Mouse (Mus musculus): ENCODE data around the gene Trim30c.
"Not testable (repeated sequence)": the region's sequence is repeated elsewhere in the genome, so short reads cannot be mapped to it uniquely, and the experiment has no call there.

Gene Trim30c

DNA sequence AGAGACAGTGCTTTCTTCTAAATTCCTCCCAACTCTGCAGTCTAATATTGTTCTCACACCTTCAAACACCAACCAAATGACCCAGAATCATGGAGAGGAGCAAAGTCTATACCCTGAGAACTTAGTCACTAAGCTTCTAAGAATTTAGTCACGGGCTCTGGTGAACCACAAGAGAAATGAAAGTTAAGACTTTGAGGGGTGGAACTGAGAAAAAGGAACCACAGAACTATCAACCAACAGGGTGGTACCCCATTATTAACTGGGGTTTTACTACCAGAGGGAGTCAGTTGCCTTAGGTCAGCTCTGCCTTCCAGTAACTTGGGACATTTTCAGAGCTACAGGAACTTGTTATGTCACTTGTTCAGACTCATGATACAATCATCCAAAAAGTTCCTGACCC lies at the start of gene Trim30c:
TSS of gene Trim30c (minus strand) at position 140 of the 400 bp plus-strand sequence.
- no peak for DNase-seq

DNA sequence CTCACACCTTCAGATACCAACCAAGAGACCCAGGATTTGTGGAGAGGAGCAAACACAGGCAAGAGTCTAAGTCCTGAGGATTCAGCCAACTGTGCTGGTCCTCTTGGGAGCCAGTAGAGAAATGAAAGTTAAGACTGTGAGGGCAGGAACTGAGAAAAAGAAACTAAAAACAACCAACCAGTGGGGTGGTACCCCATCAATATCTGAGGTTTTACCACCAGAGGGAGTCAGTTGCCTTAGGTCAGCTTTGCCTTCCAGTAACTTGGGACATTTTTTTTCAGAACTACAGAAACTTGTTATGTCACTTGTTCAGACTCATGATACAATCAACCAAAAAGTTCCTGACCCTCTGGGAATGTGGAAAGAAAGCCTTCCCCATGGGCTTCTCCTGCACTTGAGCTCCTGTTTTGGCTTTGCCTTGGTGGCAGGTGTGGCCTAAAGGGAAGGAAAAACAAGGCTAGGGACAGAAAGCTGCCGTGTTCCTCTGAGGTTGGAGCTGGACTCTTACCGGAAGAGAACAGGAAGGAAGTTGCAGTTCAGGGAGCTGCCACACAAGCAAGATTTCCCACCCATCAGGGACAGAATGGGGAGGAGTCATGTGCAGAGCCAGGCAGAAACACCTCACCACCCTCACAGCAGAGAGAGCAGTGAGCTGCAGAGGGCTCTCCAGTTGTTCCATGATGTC lies 45.5 kb upstream of the Trim30c start:
- DNase-seq, result no peak

DNA sequence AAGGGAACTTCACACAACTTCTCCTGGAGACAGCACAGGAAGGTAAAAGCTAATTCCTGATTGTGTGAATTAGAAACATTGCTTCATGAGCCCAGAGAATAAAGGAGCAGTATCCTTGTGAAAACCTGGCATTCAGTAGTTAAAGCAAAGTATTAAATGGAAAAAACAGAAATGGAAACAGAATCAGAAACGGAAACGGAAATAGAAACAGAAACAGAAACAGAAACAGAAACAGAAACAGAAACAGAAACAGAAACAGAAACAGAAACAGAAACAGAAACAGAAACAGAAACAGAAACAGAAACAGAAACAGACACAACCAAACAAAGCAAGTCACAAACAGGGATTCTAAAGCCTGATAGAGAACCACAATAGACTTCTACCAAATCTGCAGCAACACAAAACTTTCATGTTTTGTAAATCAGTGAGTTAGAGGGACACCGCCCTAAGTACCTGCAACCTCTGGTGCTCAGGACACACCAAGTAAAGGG lies 3.9 kb upstream of the Trim30c start:
- no peak for DNase-seq

DNA sequence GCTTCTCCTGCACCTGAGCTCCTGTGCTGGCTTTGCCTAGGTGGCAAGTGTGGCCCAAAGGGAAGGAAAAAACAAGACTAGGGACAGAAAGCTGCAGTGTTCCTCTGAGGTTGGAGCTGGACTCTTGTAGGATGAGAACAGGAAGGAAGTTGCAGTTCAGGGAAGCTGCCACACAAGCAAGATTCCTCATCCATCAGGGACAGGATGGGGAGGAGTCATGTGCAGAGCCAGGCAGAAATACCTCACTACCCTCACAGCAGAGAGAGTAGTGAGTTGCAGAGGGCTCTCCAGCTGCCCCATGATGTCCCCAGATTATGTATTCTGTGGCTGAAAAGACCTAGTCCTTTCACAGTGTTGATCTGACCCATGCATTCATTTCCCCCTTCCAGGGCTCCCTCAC lies 503 bp upstream of the Trim30c start:
- no peak for DNase-seq

DNA sequence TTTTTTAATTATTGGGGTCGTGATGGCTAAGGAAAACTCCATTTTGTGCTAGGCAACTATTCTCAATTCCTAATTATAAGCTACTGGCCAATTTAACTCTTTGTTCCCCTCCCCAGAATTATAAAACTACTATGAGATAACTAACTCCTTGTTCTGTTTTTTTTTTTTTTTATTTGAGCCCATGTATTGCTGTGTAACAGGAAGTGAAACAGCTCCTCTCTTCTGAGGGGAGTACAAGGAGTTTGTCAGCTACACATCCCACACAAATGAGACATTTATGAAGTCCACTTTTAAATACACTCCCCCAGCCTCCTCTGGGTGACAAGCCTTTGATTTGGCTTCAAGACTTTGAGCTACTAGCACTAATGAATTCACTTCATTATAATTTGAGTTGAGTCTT lies 2.1 kb downstream of the Trim30c start:
- DNase-seq, result no peak

DNA sequence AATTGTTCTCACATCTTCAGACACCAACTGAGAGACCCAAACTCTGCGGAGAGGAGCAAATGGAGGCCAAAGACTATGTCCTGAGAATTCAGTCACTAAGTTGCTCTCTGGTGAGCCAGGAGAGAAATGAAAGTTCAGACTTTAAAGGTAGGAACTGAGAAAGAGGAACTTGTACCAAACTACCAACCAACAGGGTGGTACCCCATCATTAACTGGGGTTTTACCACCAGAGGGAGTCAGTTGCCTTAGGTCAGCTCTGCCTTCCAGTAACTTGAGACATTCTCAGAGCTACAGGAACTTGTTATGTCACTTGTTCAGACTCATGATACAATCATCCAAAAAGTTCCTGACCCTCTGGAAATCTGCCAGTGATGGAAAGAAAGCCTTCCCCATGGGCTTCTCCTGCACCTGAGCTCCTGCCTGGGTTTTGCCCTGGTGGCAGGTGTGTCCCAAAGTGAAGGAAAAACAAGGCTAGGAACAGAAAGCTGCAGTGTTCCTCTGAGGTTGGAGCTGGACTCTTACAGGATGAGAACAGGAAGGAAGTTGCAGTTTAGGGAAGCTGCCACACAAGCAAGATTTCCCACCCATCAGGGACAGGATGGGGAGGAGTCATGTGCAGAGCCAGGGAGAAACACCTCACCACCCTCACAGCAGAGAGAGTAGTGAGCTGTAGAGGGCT lies 30.8 kb downstream of the Trim30c start, which contains the start of gene Trim30b:
TSS of gene Trim30b (minus strand) at position 149 of the 679 bp plus-strand sequence.
- DNase-seq, result no peak

DNA sequence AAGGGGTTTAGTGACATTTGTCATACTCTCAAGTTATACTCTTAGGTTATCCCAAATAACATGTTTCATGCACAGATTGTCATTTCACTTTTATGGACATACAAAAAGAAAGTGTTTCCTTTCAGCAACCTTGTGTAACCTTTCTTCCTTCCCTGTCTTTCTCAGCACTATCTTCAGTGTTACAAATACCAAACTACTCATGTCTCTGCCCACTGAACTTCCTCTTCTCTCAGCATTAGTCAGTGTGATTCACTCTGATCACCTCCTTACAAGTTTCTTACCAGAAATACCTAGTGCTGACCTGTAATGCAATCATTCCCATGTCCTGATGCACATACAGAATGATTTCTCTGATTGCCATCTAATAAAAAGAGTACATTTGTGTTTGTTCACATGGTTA lies 34.3 kb downstream of the Trim30c start:
- DNase-seq, result no peak

DNA sequence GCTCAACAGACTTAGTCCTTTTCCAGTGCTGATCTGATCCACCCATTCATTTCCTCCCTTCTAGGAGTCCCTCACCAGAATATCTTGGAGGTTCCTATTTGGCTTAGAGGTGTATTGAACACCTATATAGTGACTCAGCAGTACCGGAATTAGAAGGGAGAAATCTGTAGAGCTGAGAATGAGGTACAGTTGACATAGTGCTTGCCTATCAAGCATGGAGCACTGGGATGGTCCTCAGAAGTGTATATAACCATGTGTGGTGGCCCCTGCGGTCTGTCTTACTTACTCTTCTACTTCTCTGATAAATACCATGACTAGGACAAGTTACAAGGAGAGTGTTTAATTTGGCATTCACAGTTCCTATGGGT lies 47.1 kb downstream of the Trim30c start:
- DNase-seq, result no peak

DNA sequence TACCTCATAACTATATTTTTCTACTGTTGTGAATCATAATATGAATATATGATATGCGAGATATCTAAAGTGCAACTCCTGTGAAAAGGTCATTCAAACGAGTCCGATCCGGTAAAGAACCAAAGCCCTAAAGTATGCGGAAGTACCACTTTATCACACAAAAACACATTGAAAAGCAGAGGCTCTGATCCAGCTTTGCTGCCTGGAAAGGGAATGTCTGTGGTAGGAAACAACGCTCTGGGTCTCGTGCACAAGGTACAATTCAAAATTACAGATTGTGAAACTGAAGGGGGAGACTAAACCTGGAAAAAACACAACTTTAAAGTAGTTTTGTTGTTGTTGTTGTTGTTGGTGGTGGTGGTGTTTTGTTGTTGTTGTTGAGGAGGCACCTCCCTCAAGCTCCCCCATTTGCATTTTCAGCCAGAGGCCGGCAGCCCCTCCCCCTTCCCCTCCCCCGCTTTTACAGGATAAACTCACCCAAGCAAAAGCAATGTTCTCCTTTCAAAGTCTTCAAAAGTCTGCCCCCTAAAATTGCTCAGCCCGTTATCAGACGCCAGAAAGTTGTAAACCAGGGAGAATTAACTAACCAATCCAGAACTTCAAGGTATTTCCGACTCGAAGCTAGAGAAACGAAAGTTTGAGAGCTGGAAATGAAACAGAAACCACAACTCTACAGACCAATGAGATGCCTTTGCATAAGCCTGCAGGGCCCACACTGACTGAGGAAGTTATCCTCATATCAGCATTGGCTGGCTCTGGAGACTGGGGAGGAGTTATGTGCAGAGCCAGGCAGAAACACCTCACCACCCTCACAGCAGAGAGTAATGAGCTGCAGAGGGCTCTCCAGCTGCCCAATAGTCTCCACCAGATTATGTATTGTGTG lies 47.7 kb downstream of the Trim30c start, which contains the start of gene Trim12c:
TSS of gene Trim12c (minus strand) at position 646 of the 883 bp plus-strand sequence.
- peak; percentile 16 for DNase-seq

DNA sequence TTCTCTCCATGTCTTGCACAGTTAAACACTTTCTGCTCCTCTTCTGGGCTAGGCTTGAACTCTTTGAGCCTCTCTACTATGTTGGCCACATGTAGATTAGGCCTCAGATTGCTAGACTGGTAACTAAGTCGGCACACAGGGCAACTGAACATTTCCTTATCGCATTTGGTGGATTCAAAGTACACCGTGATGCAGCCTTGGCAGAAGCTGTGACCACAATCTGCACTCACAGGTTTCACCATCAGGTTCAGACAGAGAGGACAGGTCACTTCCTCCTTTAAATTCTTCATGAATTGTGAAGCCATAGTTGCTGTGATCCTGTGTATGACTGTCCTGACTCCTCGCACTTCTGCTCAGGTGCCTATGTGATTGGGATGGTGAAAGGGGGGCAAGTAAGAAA lies 52.6 kb downstream of the Trim30c start:
- not testable (repeated sequence) for DNase-seq

DNA sequence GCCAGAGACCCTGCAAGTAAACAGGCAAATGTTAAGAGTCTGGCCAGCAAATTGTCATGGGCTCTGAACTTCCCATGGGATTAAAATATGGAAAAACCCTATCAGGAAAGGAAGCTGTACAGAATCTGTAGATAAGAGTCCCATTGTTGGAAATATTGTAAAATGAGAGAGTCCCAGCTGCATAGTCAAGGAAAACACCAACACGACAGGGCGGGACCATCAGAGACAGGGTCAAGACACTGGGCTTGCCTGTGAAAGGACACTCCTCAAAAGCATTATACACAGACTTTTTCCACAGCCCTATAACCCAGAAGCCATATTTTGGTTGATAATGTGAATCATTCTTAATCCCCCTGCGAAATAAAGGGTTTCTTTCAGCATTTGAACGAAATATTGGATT lies 59.9 kb downstream of the Trim30c start:
- DNase-seq, result not testable (repeated sequence)

DNA sequence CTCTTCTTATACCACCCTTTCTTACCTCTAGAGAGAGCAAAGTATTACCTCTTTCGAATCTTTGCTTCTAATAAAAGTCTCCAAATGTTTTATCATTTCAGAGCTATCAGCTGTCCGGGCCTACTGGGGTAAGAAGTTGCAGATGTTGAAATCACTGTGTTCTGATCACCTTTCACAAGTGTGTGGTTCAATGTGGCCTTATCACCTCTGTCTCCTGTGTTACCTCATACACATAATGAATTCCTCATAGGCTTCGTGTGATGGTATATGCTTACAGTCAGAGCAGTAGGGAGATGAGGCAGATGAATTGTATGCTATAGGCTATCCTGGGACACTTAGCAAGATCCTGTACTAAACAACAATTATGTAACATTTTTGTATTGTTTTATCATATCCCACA lies 65.1 kb downstream of the Trim30c start:
- not testable (repeated sequence) for DNase-seq
